Mouse (Mus musculus): ENCODE measurements around the gene Tapbp. TPM values are rescaled to one million over a fixed set of nuclear protein-coding genes. Genes with fewer than 3 reads are reported as not detected.
A peak's percentile ranks its signal among the peaks of the same experiment; 100 is the strongest.

The Tapbp gene
- total RNA-seq, 2 experiments from 2014 or later: 178 to 181 TPM

GRCm38 (mm10) chr17:33920282-33921097 is 4.8 kb downstream of the Tapbp start:
- peak; percentile 88 to 89 for DNase-seq

DNA sequence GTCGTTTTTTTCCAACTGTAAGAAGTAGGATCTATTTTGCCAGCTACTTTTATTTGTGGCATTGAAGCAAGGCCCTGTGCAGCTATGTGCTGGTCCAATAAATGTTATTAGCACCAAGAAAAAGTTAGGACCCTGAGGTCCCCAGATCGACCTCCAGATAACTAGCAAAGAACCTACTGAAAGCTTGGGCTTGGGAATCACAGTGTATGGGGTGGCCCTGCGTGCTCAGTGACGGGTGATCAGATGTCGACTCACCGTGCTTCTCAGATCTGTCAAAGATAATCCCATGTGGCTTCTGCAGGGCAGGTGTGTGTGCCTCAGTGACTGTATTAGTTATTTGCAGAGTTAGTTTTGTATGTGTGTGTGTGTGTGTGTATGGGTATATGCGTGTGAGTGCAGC is 5.7 kb downstream of the Tapbp start:
- no peak for DNase-seq

DNA sequence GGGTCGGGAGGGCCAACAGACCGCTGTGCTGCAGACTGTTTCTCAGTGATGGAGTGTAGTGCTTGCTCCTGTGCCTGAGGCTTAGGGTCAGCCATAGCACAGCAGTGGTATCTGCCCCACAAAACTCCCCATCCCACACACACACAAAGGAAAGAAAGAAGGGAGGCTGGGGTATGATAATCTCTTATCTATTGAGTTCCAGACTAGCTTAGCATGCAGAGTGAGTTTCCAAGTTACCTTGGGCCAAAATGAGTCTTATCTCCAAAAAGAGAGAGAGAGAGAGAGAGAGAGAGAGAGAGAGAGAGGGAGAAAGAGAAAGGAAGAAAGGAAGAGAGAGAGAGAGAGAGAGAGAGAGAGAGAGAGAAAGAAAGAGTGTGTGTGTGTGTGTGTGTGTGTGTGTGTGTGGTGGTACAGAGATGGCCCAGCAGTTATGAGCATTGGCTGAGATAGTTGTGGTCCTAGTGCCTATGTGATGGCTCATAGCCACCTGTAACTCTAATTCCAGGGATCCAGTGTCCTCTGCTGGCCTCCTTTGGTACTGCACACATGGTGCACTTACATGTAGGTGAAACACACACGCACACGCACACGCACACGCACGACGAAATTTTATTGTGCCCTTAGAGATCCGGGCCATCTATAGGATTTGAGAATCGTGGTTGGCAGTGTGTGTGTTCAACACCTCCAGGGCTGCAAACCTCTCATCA is 9.0 kb downstream of the Tapbp start:
- DNase-seq: peak in 1 of 2 experiments; percentile 52

GRCm38 (mm10) chr17:33925406-33926116 is 9.9 kb downstream of the Tapbp start:
- no peak for DNase-seq

- DNase-seq: no peak
Measured at GRCm38 (mm10) chr17:33926207-33926932, 10.7 kb downstream of the Tapbp start.

DNA sequence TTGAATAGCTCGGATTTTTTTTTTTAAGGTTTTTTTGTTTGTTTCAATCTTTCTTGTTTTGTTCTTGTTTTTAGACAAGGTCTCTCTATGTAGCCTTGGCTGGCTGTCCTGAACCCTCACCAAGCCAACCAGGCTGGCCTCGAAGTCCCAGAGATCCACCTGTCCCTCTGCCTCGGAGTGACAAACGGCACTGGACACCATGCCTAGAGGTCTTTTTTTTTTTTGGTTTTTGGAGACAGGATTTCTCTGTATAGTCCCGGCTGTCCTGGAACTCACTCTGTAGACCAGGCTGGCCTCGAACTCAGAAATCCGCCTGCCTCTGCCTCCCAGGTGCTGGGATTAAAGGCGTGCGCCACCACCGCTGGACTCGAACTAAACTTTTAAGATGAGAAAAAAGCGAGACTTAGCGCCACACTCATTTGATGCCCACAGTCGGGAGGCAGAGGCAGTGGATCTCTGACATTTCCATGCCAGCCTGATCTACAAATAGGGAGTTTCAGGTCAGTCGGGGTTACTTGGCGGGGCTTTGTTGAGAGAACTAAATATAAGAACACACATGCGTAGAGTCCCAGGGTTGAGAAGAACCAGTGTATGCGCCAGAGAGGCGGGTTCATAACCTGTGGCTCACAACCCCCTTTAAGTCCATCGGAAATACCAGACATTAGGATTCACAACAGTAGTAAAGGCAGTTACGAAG is 12.7 kb downstream of the Tapbp start:
- DNase-seq: no peak

- DNase-seq: peak; percentile 94 to 95
Measured at GRCm38 (mm10) chr17:33929371-33930279, 13.9 kb downstream of the Tapbp start, which contains the start of gene Rgl2. TSS of gene Rgl2 (plus strand) at chr17:33929543.

- DNase-seq: peak; percentile 71 to 80
Measured at GRCm38 (mm10) chr17:33930280-33931158, 14.8 kb downstream of the Tapbp start.

DNA sequence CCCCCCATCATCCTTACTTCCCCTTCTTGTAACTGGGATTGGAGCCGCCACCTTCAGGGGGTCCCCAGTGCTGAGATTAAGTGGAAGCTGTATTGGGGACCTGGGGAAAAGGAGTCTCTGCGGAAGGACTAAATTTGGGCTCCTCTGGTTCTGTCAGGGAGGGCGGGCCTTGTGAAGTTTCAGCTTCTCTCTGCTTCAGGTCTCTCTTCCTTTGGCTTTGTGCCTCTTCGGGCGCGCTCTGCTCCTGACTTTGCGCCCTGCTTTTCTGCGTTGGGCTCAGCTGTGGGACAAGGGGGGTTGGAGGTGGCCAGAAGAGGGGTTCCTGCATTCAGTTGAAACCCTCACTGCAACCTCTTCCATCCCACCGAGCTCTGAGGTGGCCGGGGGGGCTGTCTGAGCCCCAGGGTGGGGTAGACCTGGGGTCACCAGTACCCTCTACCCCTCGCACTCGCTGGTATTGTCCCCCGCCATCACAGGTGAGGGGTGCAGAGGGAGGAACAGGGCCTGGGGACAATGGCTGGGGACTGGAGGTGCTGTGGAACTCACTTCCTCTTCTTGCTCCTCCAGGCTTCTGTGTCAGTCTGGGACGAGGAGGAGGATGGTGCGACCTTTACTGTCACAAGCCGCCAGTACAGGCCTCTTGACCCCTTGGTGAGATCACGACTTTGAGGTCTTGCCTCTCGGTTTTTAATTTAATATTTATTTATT is 15.6 kb downstream of the Tapbp start:
- DNase-seq: no peak

- no peak for DNase-seq
Measured at GRCm38 (mm10) chr17:33931947-33932346, 16.2 kb downstream of the Tapbp start.

DNA sequence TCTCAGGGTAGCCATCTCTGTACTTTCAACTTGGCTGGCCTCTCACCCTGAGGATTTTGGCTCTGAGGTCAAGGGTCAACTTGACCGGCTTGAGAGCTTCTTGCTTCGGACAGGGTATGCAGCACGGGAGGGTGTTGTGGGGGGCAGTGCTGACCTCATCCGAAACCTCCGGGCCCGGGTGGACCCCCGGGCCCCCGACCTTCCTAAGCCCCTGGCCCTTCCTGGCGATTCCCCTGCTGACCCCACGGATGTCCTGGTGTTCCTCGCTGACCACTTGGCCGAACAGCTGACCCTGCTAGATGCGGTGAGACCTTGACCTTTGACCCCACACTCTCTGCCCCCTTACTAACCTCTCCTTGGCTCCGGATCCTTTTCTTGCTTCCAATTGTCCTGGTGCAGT is 16.7 kb downstream of the Tapbp start:
- DNase-seq: no peak

DNA sequence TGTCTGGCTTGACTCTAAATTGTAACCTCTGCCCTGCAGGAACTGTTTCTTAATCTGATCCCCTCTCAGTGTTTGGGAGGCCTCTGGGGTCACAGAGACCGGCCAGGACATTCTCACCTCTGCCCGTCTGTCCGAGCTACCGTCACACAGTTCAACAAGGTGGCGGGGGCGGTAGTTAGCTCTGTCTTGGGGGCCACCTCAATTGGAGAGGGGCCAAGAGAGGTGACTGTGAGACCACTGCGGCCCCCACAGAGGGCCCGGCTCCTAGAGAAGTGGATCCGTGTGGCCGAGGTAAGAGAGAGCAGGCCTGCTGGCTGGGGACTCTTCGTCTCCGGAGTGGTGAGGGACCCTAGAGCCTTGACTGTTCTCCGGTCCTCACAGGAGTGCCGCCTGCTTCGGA is 17.3 kb downstream of the Tapbp start:
- DNase-seq: no peak

- DNase-seq: no peak
Measured at GRCm38 (mm10) chr17:33935422-33936055, 19.8 kb downstream of the Tapbp start.

DNA sequence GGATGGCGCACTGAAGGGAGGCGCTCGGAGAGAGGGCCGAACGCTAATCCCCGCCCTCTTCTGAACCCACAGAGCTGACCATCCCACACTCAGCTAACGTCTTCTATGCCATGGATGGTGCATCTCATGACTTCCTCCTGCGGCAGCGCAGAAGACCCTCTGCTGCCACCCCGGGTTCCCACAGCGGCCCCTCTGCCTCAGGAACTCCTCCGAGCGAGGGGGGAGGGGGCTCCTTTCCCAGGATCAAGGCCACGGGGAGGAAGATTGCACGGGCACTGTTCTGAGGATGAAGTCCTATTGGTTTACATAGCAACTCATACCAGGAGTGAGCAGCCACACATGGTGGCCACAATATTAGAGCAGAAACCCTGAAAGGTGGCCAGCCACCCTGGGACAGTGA is 21.3 kb downstream of the Tapbp start:
- no peak for DNase-seq

GRCm38 (mm10) chr17:33938783-33939182 is 23.1 kb downstream of the Tapbp start:
- DNase-seq: no peak

GRCm38 (mm10) chr17:33940206-33940805 is 24.6 kb downstream of the Tapbp start, which contains the start of the genes Pfdn6 and Wdr46:
TSS of gene Pfdn6 (minus strand) at chr17:33940343.
TSS of gene Wdr46 (plus strand) at chr17:33940660.
- peak; percentile 91 for DNase-seq

GRCm38 (mm10) chr17:33940981-33941380 is 25.3 kb downstream of the Tapbp start:
- peak; percentile 52 to 62 for DNase-seq

Data from adrenal gland, postnatal 36 days (tissue).